Mouse (Mus musculus): Measurements from ENCODE around the gene Lhfpl3. TPM values are rescaled to one million over a fixed set of nuclear protein-coding genes. Genes with fewer than 3 reads are reported as not detected.
A peak's percentile ranks its signal among the peaks of the same experiment; 100 is the strongest.

The Lhfpl3 gene
- total RNA-seq, 2 experiments from 2014 or later: 10.9 to 11.3 TPM

- no peak overlapping the region for H3K4me3 ChIP-seq
- no peak for DNase-seq (ENCODE audit: low spot score in 2 of 2)
Observed at GRCm38 (mm10) chr5:23284884-23285283, 539.0 kb downstream of the Lhfpl3 start.

GRCm38 (mm10) chr5:23289149-23289548, 543.3 kb downstream of the Lhfpl3 start:
- no peak for TF ChIP-seq CTCF (conservative IDR thresholded peaks at IDR 0.05)
- no peak overlapping the region for H3K4me3 ChIP-seq
- no peak overlapping the region for H3K27ac ChIP-seq
- DNase-seq (ENCODE audit: low spot score in 2 of 2): no peak

More at GRCm38 (mm10) chr5:23284884-23285283, 539.0 kb downstream of the Lhfpl3 start:
- no peak overlapping the region for H3K27ac ChIP-seq
- TF ChIP-seq CTCF (conservative IDR thresholded peaks at IDR 0.05): peak; percentile 87

Small RNA genes within 50 kb of the gene (microRNA-seq; reads per million reads assigned to microRNA genes)
- gene Gm28022: 0 reads per million in 2 experiments
- gene Gm44363: 0 reads per million in 2 experiments

Other genes with a start within 250 kb of the Lhfpl3 start
- 10 to 100 TPM; 18.7 to 19.1 TPM for gene Orc5, start 195.6 kb upstream of the Lhfpl3 start, total RNA-seq (2021)

Measured in layer of hippocampus, adult 2 months (tissue).